Mouse (Mus musculus): Measurements from ENCODE around the gene H2-Eb2.

H2-Eb2 gene

GRCm38 (mm10) chr17:34325436-34325835 lies at the start of gene H2-Eb2:
H2-Eb2 (plus strand) TSS chr17:34325665.
- DNase-seq = peak; percentile 47

- DNase-seq = no peak
Measured at GRCm38 (mm10) chr17:34280499-34281038, 44.9 kb upstream of the H2-Eb2 start.

GRCm38 (mm10) chr17:34281836-34282235 lies 43.6 kb upstream of the H2-Eb2 start:
- DNase-seq = no peak

GRCm38 (mm10) chr17:34285371-34285770 lies 40.1 kb upstream of the H2-Eb2 start:
- no peak for DNase-seq

GRCm38 (mm10) chr17:34285848-34286247 lies 39.6 kb upstream of the H2-Eb2 start:
- DNase-seq = peak; percentile 72

- DNase-seq = no peak
Measured at GRCm38 (mm10) chr17:34286501-34286900, 39.0 kb upstream of the H2-Eb2 start.

- DNase-seq = no peak
Measured at GRCm38 (mm10) chr17:34286999-34287398, 38.5 kb upstream of the H2-Eb2 start.

GRCm38 (mm10) chr17:34287648-34288047 lies 37.8 kb upstream of the H2-Eb2 start, which contains the start of gene H2-Aa:
H2-Aa (minus strand) TSS chr17:34287823.
- peak; percentile 81 for DNase-seq

- DNase-seq = no peak
Measured at GRCm38 (mm10) chr17:34288131-34288530, 37.3 kb upstream of the H2-Eb2 start.

- peak; percentile 84 for DNase-seq
Measured at GRCm38 (mm10) chr17:34291609-34292008, 33.9 kb upstream of the H2-Eb2 start.

- DNase-seq = no peak
Measured at GRCm38 (mm10) chr17:34292570-34292969, 32.9 kb upstream of the H2-Eb2 start.

GRCm38 (mm10) chr17:34293533-34293932 lies 31.9 kb upstream of the H2-Eb2 start:
- DNase-seq = no peak

GRCm38 (mm10) chr17:34294249-34294648 lies 31.2 kb upstream of the H2-Eb2 start:
- no peak for DNase-seq

- no peak for DNase-seq
Measured at GRCm38 (mm10) chr17:34295307-34295706, 30.2 kb upstream of the H2-Eb2 start.

GRCm38 (mm10) chr17:34295891-34296794 lies 29.3 kb upstream of the H2-Eb2 start:
- DNase-seq = peak; percentile 53

GRCm38 (mm10) chr17:34299356-34299755 lies 26.1 kb upstream of the H2-Eb2 start:
- no peak for DNase-seq

GRCm38 (mm10) chr17:34300071-34300470 lies 25.4 kb upstream of the H2-Eb2 start:
- DNase-seq = no peak

GRCm38 (mm10) chr17:34300691-34301566 lies 24.5 kb upstream of the H2-Eb2 start:
- DNase-seq = no peak

- no peak for DNase-seq
Measured at GRCm38 (mm10) chr17:34301670-34302190, 23.7 kb upstream of the H2-Eb2 start.

GRCm38 (mm10) chr17:34303789-34304188 lies 21.7 kb upstream of the H2-Eb2 start:
- no peak for DNase-seq

- peak; percentile 75 for DNase-seq
Measured at GRCm38 (mm10) chr17:34304751-34305150, 20.7 kb upstream of the H2-Eb2 start.

- peak; percentile 89 for DNase-seq
Measured at GRCm38 (mm10) chr17:34305380-34306030, 20.0 kb upstream of the H2-Eb2 start, which contains the start of gene H2-Eb1. H2-Eb1 (plus strand) TSS chr17:34305867.
